Mouse (Mus musculus) pancreas, adult 10 weeks (tissue): ENCODE results near the gene Cgas. TPM values are rescaled to one million over a fixed set of nuclear protein-coding genes. Genes with fewer than 3 reads are reported as not detected.

ENCODE experiments used
- polyA plus RNA-seq: library from polyadenylated mRNA; stranded (reverse); fragments of 350-450 nt; fragmentation: Illumina TruSeq; extraction: RNeasy Lipid Tissue Mini Kit (QIAGEN cat#74804); gene quantifications from one replicate; pipeline ENCODE4 v1.2.3, GENCODE M21; 2015; ENCODE audit warnings: low read depth, low replicate concordance; ENCODE audit not compliant: insufficient read depth

Gene Cgas
- polyA plus RNA-seq = 0.54 TPM

DNA sequence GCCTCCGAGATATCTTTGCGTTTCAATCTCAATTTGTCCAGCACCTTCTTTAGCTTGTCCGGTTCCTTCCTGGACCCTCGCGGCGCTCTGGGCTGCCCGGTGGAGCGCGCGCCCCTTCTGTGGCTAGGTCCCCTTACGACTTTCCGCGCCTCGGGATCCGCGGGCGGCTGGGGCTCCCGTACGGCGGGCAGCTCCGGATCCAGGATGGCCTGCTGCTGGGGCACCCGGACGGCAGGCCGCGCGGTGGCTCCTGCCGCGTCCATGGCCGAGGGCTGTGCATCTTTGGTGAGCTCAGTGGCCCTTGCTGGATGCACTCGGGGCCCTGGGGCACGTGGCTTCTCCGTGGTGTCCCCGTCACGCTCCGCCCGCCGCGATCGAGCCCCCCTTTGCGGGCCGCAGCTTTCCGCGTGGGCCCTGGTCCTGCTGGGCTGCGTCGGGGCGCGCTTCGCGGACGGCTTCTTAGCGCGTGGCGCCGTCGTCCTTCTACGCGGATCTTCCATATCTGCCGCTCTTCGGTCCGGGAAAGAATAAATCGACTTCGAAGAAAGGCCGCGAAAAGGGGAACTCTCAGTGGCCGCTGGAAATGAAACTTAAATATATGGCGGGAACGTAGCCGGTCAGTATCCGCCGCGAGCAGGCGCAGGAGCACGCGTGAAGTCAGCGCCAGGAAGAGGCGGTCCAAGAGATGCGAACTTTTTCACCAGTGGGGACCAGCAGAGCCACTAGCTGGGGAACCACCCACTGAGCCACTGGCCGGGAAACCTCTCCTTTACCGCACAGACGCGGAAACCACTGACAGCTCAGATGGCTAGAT is at the start of gene Cgas:
Cgas (minus strand) TSS at position 659 of the 814 bp plus-strand sequence.

DNA sequence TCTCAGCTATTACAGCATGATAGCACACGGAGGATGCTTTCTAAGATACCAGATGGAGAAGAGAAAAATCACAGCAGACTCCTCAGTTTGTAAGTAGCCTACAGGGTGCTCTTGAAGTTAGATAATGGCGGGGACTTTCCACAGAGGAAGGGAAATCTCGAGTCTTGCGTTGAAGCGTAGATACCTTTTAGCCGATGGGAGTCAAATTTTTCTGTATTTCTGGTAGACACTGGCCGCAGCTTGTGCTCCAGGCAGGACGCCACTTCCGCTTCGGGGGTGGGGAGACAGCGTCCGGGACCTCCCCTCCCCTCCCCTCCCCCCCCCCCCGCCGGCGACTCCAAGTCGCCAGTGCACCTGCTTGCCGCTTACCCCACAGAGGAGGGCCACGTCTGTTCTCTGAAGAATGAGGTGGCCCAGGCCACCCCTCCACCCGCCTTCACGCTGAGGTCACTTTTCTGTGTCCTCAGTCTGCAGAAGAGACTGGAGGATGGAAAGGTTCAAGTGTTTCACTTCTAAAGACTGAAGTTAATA is 45.9 kb upstream of the Cgas start, which contains the start of gene Eef1a1:
Eef1a1 (minus strand) TSS at position 262 of the 531 bp plus-strand sequence.

DNA sequence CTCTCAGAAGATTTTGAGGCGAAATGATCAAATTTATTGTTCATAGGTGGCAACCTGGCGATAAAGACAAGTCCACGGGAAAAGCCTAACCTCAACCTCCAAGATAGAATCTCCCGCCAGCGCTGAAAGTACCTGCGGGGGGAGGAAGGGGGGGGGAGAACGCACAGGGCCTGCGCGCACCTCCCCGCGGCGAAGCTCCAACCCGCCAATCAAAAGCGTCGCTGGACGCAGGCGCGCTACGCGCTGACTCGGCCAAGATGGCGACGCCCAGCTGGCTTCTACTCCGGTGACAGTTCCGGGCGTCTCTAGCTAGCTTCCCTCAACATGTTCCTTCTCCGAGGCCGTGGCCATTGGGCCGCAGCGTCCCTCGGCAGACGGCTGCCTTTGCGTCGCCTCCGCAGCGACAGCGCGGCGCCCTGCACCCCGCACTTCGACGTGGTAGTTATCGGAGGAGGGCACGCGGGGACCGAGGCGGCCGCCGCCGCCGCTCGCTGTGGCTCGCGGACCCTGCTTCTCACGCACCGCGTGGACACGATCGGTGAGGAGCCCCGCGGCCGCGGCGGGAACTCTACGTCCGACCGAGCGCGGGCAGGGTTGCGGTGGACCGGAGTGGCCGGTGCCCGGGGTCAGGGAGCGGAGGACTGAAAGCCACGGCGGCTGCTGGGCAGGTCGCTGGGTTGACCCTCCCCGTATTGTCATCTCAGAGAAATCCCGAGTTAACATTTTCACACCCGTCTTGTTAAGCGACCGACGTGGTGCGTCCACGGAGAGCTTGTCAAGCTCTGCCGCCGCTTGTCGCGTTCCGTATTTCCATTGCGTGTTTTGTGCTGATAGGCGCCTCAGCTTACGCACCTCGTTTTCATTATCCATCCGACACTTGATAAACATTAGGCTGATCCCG is 5.2 kb upstream of the Cgas start, which contains the start of the genes Mto1 and Gm17324:
Mto1 (plus strand) TSS at position 236 of the 901 bp plus-strand sequence.
Gm17324 (minus strand) TSS at position 814 of the 901 bp plus-strand sequence.

DNA sequence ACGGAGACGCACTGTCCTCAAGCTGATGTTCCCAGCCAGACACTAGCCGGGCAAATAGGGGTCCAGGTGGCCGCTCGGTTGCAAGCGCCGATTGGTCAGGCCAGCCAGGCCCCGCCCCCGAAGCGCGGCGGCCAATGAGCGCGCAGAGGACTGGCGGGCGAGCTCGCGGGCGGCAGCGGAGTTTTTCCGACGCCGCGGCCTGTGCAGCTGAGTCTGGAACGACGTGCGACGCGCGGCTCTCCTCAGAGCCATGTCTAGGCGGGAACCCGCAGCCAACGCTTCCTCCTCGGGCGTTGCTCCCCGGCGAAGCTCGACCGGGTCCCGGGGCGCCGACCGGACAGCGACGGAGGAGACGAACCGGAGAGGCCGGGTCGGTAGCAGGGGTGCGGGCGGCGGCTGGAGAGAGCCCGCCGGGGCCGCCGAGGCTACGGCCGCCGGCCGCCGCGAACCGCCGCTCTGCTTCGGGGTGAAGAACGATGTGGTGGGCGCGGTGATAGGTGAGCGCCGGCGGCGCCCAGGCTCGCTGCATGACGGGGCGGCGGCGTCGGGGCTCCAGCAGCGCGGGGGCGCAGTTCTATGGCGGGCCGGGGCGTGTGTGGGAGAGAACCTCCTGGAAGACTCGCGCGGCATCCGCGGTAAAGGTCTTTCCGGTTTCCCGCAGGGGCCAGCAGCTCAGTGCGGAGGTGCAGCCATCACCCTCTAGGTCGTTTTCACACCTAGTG is 47.2 kb downstream of the Cgas start, which contains the start of gene Ddx43:
Ddx43 (plus strand) TSS at position 148 of the 722 bp plus-strand sequence.

Other genes with a start within 250 kb of the Cgas start
- gene Gsta1, start 212.6 kb downstream of the Cgas start, polyA plus RNA-seq = not detected
- gene Gm3776, start 186.1 kb downstream of the Cgas start, polyA plus RNA-seq = not detected
- not detected for gene Gm10639, start 153.3 kb downstream of the Cgas start, polyA plus RNA-seq
- not detected for gene Omt2a, start 128.4 kb downstream of the Cgas start, polyA plus RNA-seq
- not detected for gene Omt2b, start 115.6 kb downstream of the Cgas start, polyA plus RNA-seq
- not detected for gene Gsta2, start 87.4 kb downstream of the Cgas start, polyA plus RNA-seq
- not detected for gene Dppa5a, start 75.1 kb downstream of the Cgas start, polyA plus RNA-seq
- gene Ooep, start 64.5 kb downstream of the Cgas start, polyA plus RNA-seq = not detected
- gene Ddx43, start 47.5 kb downstream of the Cgas start, polyA plus RNA-seq = not detected
- gene Mto1, start 5.0 kb upstream of the Cgas start, polyA plus RNA-seq = 3.2 TPM
- gene Gm17324, start 5.5 kb upstream of the Cgas start, polyA plus RNA-seq = not detected
- gene Eef1a1, start 45.9 kb upstream of the Cgas start, polyA plus RNA-seq = 2,654 TPM
- 2.6 TPM for gene Slc17a5, start 144.8 kb upstream of the Cgas start, polyA plus RNA-seq
- 1.0 TPM for gene Cd109, start 172.3 kb upstream of the Cgas start, polyA plus RNA-seq